Mouse (Mus musculus) heart, postnatal 0 days (tissue): ENCODE measurements around the gene Car7.
A peak's percentile ranks its signal among the peaks of the same experiment; 100 is the strongest.

ENCODE experiments used
- CTCF ChIP-seq: IDR thresholded peaks from 2 replicates; pipeline ENCODE4 v1.5.1; 2016; ENCODE audit warnings: antibody characterized with exemption, control low read depth, low read depth
- EP300 ChIP-seq: IDR thresholded peaks from 2 replicates; pipeline ENCODE4 v1.6.1; 2016; ENCODE audit warnings: antibody characterized with exemption, low read depth

DNA sequence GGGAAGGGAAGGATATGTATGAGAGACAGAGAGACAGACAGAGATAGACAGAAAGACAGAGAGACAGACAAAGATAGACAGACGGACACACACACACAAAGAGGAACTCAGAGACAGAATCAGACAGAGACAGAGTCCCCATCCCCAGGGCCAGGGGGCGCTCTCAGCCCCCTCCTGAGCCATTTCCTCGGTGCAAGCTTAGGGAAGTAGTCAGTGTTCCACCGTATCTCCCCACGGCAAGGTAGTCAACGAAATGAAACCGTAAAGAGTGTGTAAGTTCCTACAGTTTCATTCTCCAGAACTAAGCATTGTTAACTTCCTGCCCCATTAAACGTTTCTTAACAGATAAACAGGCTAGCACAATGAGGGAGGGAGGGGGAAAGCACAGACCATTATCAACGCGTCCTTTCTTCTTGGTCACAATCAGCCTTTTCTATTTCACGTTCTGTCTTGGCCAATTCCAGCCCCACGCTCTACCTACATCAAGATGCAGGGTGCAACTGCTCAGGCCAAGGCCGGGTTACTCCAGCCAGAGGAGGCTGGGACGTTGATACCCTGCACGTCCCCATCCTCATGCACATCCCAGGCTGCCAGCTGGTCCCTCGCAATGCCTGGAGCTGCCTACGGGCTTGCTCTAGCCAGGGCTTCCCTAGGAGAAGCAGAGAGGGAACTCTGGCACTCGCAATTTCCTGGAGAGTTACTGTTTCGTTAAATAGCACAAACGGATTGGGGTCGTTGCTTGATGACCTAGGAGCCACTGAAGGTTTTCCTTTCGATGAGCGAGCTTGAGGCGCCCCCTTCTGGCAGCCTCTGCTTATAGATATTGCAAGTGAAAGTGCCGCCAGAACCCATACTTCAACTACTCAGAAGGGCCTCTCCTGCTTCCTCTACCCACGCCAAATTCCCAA lies 36.2 kb downstream of the Car7 start:
- TF ChIP-seq CTCF (peak; percentile 72), EP300 (no peak)
